Mouse (Mus musculus) liver, adult 2 months (tissue): ENCODE data around the gene Hoxc12. TPM values are rescaled to one million over a fixed set of nuclear protein-coding genes. Genes with fewer than 3 reads are reported as not detected.

Source experiments
- DNase-seq: peaks from one replicate; pipeline ENCODE4 v3.0.0-alpha.2; 2011; ENCODE audit warnings: low read depth, low spot score; ENCODE audit errors: extremely low read depth
- H3K27ac ChIP-seq: fragments of 200-500 bp; replicated peaks from 2 replicates; pipeline ENCODE4 v1.5.1; 2012; ENCODE audit warnings: low read depth, mild to moderate bottlenecking, control low read depth, inconsistent platforms, low read length; ENCODE audit not compliant: insufficient read depth
- H3K27me3 ChIP-seq: fragments of 200-500 bp; 2 replicates; pipeline ENCODE4 v1.6.1; 2012; ENCODE audit warnings: mild to moderate bottlenecking, moderate library complexity, low read length, inconsistent platforms; ENCODE audit not compliant: control insufficient read depth, insufficient read depth
- H3K36me3 ChIP-seq: fragments of 200-500 bp; 2 replicates; pipeline ENCODE4 v1.6.1; 2012; ENCODE audit warnings: low read length, inconsistent platforms; ENCODE audit not compliant: control insufficient read depth, insufficient read depth
- H3K4me1 ChIP-seq: fragments of 200-500 bp; 2 replicates; pipeline ENCODE4 v1.6.1; 2011; ENCODE audit warnings: low read length; ENCODE audit not compliant: control insufficient read depth, insufficient read depth
- H3K4me3 ChIP-seq: fragments of 200-500 bp; 2 replicates; pipeline ENCODE4 v1.5.1; 2011; ENCODE audit warnings: low read depth, mild to moderate bottlenecking, control low read depth, low read length, moderate library complexity; ENCODE audit not compliant: insufficient read depth
- H3K79me2 ChIP-seq: fragments of 200-500 bp; 2 replicates; pipeline ENCODE4 v1.6.1; 2012; ENCODE audit warnings: inconsistent platforms, mild to moderate bottlenecking, low read length, moderate library complexity; ENCODE audit not compliant: control insufficient read depth, insufficient read depth
- H3K9ac ChIP-seq: fragments of 200-500 bp; 2 replicates; pipeline ENCODE4 v1.6.1; 2012; ENCODE audit warnings: low read depth, mild to moderate bottlenecking, control low read depth, inconsistent platforms, low read length
- CTCF ChIP-seq: fragments of 200-500 bp; IDR thresholded peaks from 2 replicates; pipeline ENCODE4 v1.5.1; 2011; ENCODE audit warnings: low read depth, low read length, control low read depth
- POLR2A ChIP-seq: fragments of 200-500 bp; IDR thresholded peaks from 2 replicates; pipeline ENCODE4 v1.6.1; 2011; ENCODE audit warnings: low read length, control low read depth; ENCODE audit not compliant: insufficient read depth; ENCODE audit errors: extremely low read depth
- WGBS: fragments of 180-500 bp; shearing (Covaris S2); methylation state at CpG from one replicate; pipeline ENCODE4 v1.1.7; 2018; 5-methylcytosine and 5-hydroxymethylcytosine counted together
- polyA plus RNA-seq: library from polyadenylated mRNA; depleted of rRNA; stranded (reverse); fragments of >200 nt; gene quantifications from 2 replicates; pipeline ENCODE4 v1.2.3, GENCODE M21; 2012; rRNA removed
- total RNA-seq: library from RNA; depleted of rRNA; stranded (reverse); fragments of >200 nt; gene quantifications from 2 replicates; pipeline ENCODE4 v1.2.3, GENCODE M21; 2014; rRNA removed

The Hoxc12 gene
- total RNA-seq (not detected in 2 replicates), polyA plus RNA-seq (not detected in 2 replicates)

DNA sequence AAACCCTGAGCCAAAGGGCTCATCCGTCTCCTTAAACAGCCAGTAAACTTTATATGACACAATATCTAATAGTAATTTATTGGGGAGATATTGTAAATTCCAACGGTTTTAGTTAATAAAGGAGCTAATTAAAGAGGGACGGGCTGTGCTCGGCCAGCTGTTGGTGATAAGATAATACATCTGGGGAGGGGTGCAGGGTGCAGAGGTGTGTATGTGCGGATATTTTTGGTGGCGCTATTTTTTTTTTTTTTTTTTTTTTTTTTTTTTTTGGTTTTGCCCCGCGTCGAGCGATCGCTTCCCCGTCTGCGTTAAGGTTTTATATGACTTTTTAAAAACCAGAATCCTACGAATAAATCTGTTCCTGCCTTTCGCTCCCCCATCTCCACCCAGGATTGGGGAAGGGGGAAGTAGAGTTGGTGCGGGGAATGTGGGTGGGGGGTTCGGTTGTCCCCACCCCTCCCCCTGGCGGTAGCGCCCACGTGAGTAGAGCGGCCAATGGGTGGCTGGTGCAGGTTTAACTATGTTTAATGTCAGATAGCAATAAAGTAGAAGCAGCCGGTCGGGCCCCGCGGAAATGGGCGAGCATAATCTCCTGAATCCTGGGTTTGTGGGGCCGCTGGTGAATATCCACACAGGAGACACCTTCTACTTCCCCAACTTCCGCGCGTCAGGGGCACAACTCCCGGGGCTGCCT, at the start of gene Hoxc12:
TSS of gene Hoxc12 (plus strand) at position 479 of the 694 bp plus-strand sequence.
- H3K79me2 ChIP-seq, result 0 out of 2 replicates have a peak, but pooled peaks cover 3% of the 10 kb centered on the region
- H3K4me3 ChIP-seq, result no peak within 1 kb of the TSS
- peaks cover 29% of the 10 kb centered on the region for H3K27me3 ChIP-seq
- H3K27ac ChIP-seq, result no peak within 1 kb of the TSS
- no peaks in the 10 kb centered on the region for H3K4me1 ChIP-seq
- no peak within 1 kb of the TSS for H3K9ac ChIP-seq
- no peaks in the 10 kb centered on the region for H3K36me3 ChIP-seq
- 4% methylated on average over 31 of the region's 31 CpGs for WGBS
- TF ChIP-seq CTCF (no peak), POLR2A (no peak)
- no peak for DNase-seq

- H3K4me3 ChIP-seq, result no peak overlapping the region
- no peaks in the 10 kb centered on the region for H3K36me3 ChIP-seq
- peaks cover 4% of the 10 kb centered on the region; the same call in 1 of the 2 replicates for H3K27me3 ChIP-seq
- no peaks in the 10 kb centered on the region for H3K79me2 ChIP-seq
- TF ChIP-seq POLR2A (no peak), CTCF (no peak)
- H3K27ac ChIP-seq, result no peak overlapping the region
- no peak overlapping the region for H3K9ac ChIP-seq
- no peak for DNase-seq
- no peaks in the 10 kb centered on the region for H3K4me1 ChIP-seq
- WGBS, result 74% methylated on average over 6 of the region's 6 CpGs
These were observed 41.4 kb upstream of the Hoxc12 start for GRCm38 (mm10) chr15:102895115-102895514.

GRCm38 (mm10) chr15:102904946-102905345, 31.6 kb upstream of the Hoxc12 start:
- H3K4me1 ChIP-seq, result no peaks in the 10 kb centered on the region
- TF ChIP-seq CTCF (no peak), POLR2A (no peak)
- no peak overlapping the region for H3K9ac ChIP-seq
- H3K27me3 ChIP-seq, result peaks cover 2% of the 10 kb centered on the region; the same call in 1 of the 2 replicates
- WGBS, result 30% methylated on average over 1 of the region's 1 CpGs
- no peak overlapping the region for H3K27ac ChIP-seq
- peak; percentile 9 for DNase-seq
- H3K36me3 ChIP-seq, result no peaks in the 10 kb centered on the region
- H3K79me2 ChIP-seq, result no peaks in the 10 kb centered on the region
- no peak overlapping the region for H3K4me3 ChIP-seq

DNA sequence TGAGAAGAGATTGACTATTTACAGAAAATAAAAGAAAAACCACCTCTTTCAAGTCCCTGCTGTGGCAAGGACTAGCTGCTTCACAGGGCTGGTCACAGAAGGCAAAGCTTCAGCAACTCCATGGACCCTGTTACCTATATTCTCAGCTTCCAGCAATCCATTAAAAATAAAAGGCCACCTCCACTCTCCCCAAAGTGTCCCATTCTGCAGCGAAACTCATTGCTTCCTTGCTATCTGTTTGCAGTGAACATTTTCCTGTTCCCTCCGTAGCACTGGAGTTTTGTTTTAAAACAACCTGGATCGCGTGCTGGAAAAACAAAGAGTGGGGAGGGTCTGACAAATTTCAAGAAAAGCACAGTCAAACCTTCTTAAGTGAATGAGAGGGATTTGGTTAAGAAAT, 27.0 kb upstream of the Hoxc12 start:
- no peaks in the 10 kb centered on the region for H3K79me2 ChIP-seq
- peaks cover 10% of the 10 kb centered on the region; the same call in 1 of the 2 replicates for H3K27me3 ChIP-seq
- H3K36me3 ChIP-seq, result no peaks in the 10 kb centered on the region
- no peaks in the 10 kb centered on the region for H3K4me1 ChIP-seq
- H3K9ac ChIP-seq, result no peak overlapping the region
- no peak for TF ChIP-seq POLR2A
- no peak for TF ChIP-seq CTCF
- DNase-seq, result no peak
- WGBS, result 6% methylated on average over 4 of the region's 4 CpGs
- no peak overlapping the region for H3K4me3 ChIP-seq
- H3K27ac ChIP-seq, result no peak overlapping the region

GRCm38 (mm10) chr15:102910038-102910437, 26.5 kb upstream of the Hoxc12 start:
- no peak overlapping the region for H3K9ac ChIP-seq
- H3K27me3 ChIP-seq, result peaks cover 10% of the 10 kb centered on the region; the same call in 1 of the 2 replicates
- no peaks in the 10 kb centered on the region for H3K79me2 ChIP-seq
- WGBS, result 2% methylated on average over 18 of the region's 18 CpGs
- no peaks in the 10 kb centered on the region for H3K36me3 ChIP-seq
- H3K4me3 ChIP-seq, result no peak overlapping the region
- H3K27ac ChIP-seq, result no peak overlapping the region
- no peak for DNase-seq
- TF ChIP-seq POLR2A (no peak), CTCF (no peak)
- H3K4me1 ChIP-seq, result no peaks in the 10 kb centered on the region

DNA sequence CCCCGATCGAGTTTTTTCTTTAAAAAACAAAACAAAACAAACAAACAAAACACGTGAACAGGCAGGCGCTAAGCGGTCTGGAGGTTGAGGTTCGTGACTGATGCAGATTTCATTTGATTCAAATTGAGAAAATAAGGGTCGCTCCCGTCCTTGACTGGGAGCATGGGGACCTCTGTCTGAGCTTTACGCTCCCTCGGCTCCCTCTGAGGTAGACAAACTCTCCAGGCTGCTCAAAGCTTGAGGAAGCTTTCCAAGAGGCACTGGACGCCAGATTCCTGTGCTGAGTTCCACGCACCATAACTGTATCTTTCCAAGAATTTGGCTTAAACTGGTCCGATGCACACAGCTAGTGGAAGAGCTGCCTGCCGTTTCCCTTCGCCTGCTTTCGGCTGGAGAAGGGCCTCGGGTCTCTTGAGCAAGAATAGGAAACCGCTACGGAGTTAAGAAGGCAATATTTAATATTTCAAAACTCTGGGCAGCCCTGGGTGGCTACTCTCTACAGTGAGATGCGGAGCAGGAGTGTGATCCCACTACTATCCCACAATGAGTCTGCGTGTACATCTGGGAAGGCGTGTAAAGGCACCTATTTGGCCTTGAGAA, 26.0 kb upstream of the Hoxc12 start:
- Histone ChIP-seq H3K4me3 (no peak overlapping the region), H3K27ac (no peak overlapping the region), H3K79me2 (no peaks in the 10 kb centered on the region), H3K9ac (no peak overlapping the region), H3K4me1 (no peaks in the 10 kb centered on the region), H3K27me3 (peaks cover 10% of the 10 kb centered on the region; the same call in 1 of the 2 replicates), H3K36me3 (no peaks in the 10 kb centered on the region)
- no peak for TF ChIP-seq CTCF
- no peak for TF ChIP-seq POLR2A
- WGBS, result 2% methylated on average over 22 of the region's 22 CpGs
- DNase-seq, result no peak
